Mouse (Mus musculus): ENCODE results near the gene Hcrtr2. TPM values are rescaled to one million over a fixed set of nuclear protein-coding genes. Genes with fewer than 3 reads are reported as not detected.
A peak's percentile ranks its signal among the peaks of the same experiment; 100 is the strongest.

Gene Hcrtr2
- 1 to 10 TPM; 2.0 to 2.6 TPM for total RNA-seq (2021)
- long read RNA-seq, experiment 1, partial matches to known transcripts, result 0 of 2 reads
- long read RNA-seq, experiment 1, other reads (novel, unspliced or antisense), result 1 of 2 reads
- long read RNA-seq, experiment 2, result 0 reads

GRCm38 (mm10) chr9:76323756-76324155, at the start of gene Hcrtr2:
Gene Hcrtr2 (minus strand): TSS chr9:76323856.
- DNase-seq (ENCODE audit: low spot score in 2 of 2), result no peak

- DNase-seq (ENCODE audit: low spot score in 2 of 2), result no peak
These were observed 41.2 kb upstream of the Hcrtr2 start for GRCm38 (mm10) chr9:76364874-76365273.

GRCm38 (mm10) chr9:76360374-76360773, 36.7 kb upstream of the Hcrtr2 start:
- no peak for DNase-seq (ENCODE audit: low spot score in 2 of 2)

- no peak for DNase-seq (ENCODE audit: low spot score in 2 of 2)
These were observed 28.7 kb upstream of the Hcrtr2 start for GRCm38 (mm10) chr9:76352346-76352745.

GRCm38 (mm10) chr9:76347298-76347697, 23.6 kb upstream of the Hcrtr2 start:
- DNase-seq (ENCODE audit: low spot score in 2 of 2), result no peak

GRCm38 (mm10) chr9:76331081-76331480, 7.4 kb upstream of the Hcrtr2 start:
- DNase-seq (ENCODE audit: low spot score in 2 of 2), result peak; percentile 17 to 25

GRCm38 (mm10) chr9:76323186-76323701, 412 bp downstream of the Hcrtr2 start:
- peak; percentile 33 to 37 for DNase-seq (ENCODE audit: low spot score in 2 of 2)

GRCm38 (mm10) chr9:76322122-76323052, 1.3 kb downstream of the Hcrtr2 start:
- DNase-seq (ENCODE audit: low spot score in 2 of 2), result peak; percentile 4 to 7

- no peak for DNase-seq (ENCODE audit: low spot score in 2 of 2)
These were observed 2.1 kb downstream of the Hcrtr2 start for GRCm38 (mm10) chr9:76321589-76321988.

- DNase-seq (ENCODE audit: low spot score in 2 of 2), result no peak
These were observed 2.9 kb downstream of the Hcrtr2 start for GRCm38 (mm10) chr9:76320755-76321154.

- DNase-seq (ENCODE audit: low spot score in 2 of 2), result no peak
These were observed 5.4 kb downstream of the Hcrtr2 start for GRCm38 (mm10) chr9:76318302-76318701.

GRCm38 (mm10) chr9:76315096-76315495, 8.6 kb downstream of the Hcrtr2 start:
- DNase-seq (ENCODE audit: low spot score in 2 of 2), result no peak

GRCm38 (mm10) chr9:76313921-76314320, 9.7 kb downstream of the Hcrtr2 start:
- no peak for DNase-seq (ENCODE audit: low spot score in 2 of 2)

GRCm38 (mm10) chr9:76312221-76312620, 11.4 kb downstream of the Hcrtr2 start:
- DNase-seq (ENCODE audit: low spot score in 2 of 2), result no peak

GRCm38 (mm10) chr9:76291384-76291783, 32.3 kb downstream of the Hcrtr2 start:
- no peak for DNase-seq (ENCODE audit: low spot score in 2 of 2)

GRCm38 (mm10) chr9:76270886-76271285, 52.8 kb downstream of the Hcrtr2 start:
- DNase-seq (ENCODE audit: low spot score in 2 of 2), result no peak

GRCm38 (mm10) chr9:76257731-76258130, 65.9 kb downstream of the Hcrtr2 start:
- no peak for DNase-seq (ENCODE audit: low spot score in 2 of 2)

GRCm38 (mm10) chr9:76252544-76252943, 71.1 kb downstream of the Hcrtr2 start:
- DNase-seq (ENCODE audit: low spot score in 2 of 2), result no peak

- no peak for DNase-seq (ENCODE audit: low spot score in 2 of 2)
These were observed 71.5 kb downstream of the Hcrtr2 start for GRCm38 (mm10) chr9:76252109-76252508.

GRCm38 (mm10) chr9:76242322-76242721, 81.3 kb downstream of the Hcrtr2 start:
- DNase-seq (ENCODE audit: low spot score in 2 of 2), result no peak

- no peak for DNase-seq (ENCODE audit: low spot score in 2 of 2)
These were observed 85.7 kb downstream of the Hcrtr2 start for GRCm38 (mm10) chr9:76237946-76238345.

GRCm38 (mm10) chr9:76237243-76237642, 86.4 kb downstream of the Hcrtr2 start:
- no peak for DNase-seq (ENCODE audit: low spot score in 2 of 2)
